Mouse (Mus musculus) liver, postnatal 0 days (tissue): ENCODE data around the gene Sema6c.

Experiments used
- CTCF ChIP-seq: sonication (generic); IDR thresholded peaks from 2 replicates; pipeline ENCODE4 v1.5.1; 2016; ENCODE audit warnings: antibody characterized with exemption, low read depth
- EP300 ChIP-seq: IDR thresholded peaks from 2 replicates; pipeline ENCODE4 v1.6.1; 2016; ENCODE audit warnings: antibody characterized with exemption, low read depth, mild to moderate bottlenecking

DNA sequence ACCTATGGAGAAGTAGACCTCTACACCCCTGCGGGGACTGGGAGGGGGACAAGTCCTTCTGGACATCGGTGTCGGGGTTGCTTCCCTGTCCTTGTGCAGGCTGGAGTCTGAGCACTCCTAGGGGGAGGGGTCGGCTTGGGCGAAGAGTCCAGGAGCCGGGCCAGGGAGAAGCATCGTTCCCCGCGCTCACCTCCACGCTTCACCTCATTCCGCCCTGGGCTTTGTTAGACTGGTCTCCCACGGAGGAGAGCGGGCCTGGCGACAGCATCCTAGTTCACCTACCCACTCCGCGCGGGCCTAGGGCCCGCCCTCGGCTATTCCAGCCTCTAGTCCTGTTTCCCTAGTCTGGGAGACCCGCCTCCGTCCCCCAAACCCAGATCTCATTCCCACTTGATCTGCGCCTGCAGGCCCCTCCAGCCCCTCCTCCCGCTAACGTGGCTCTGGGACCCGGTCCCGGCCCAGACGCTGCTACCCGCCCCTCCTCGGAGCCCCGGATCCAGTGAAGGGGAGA is 839 bp downstream of the Sema6c start:
- TF ChIP-seq CTCF (no peak), EP300 (no peak)
